Mouse (Mus musculus) myocyte (in vitro differentiated cells): ENCODE data around the gene Atp1a1.

Experiments
- CEBPB ChIP-seq: IDR thresholded peaks from 2 replicates; pipeline ENCODE4 v1.6.1; 2011; ENCODE audit warnings: mild to moderate bottlenecking, moderate library complexity; ENCODE audit not compliant: poor library complexity, insufficient read depth, severe bottlenecking
- E2F4 ChIP-seq: IDR thresholded peaks from one replicate; pipeline ENCODE4 v1.6.1; 2011; ENCODE audit warnings: mild to moderate bottlenecking, control low read depth, moderate library complexity; ENCODE audit not compliant: insufficient read depth
- MAX ChIP-seq: IDR thresholded peaks from one replicate; pipeline ENCODE4 v1.6.1; 2011; ENCODE audit warnings: low read depth, mild to moderate bottlenecking, control low read depth
- POLR2A ChIP-seq: IDR thresholded peaks from one replicate; pipeline ENCODE4 v1.6.1; 2011; ENCODE audit warnings: low read depth, mild to moderate bottlenecking, control low read depth, moderate library complexity; ENCODE audit not compliant: insufficient read length
- POLR2AphosphoS2 ChIP-seq: IDR thresholded peaks from one replicate; pipeline ENCODE4 v1.6.1; 2011; ENCODE audit warnings: low read depth, control low read depth; ENCODE audit not compliant: insufficient read length
- TCF12 ChIP-seq: IDR thresholded peaks from one replicate; pipeline ENCODE4 v1.6.1; 2011; ENCODE audit warnings: mild to moderate bottlenecking, control low read depth; ENCODE audit not compliant: poor library complexity, insufficient read depth, severe bottlenecking
- TCF3 ChIP-seq: IDR thresholded peaks from one replicate; pipeline ENCODE4 v1.6.1; 2011; ENCODE audit warnings: low read depth, control low read depth; ENCODE audit not compliant: insufficient read length
- USF1 ChIP-seq: IDR thresholded peaks from one replicate; pipeline ENCODE4 v1.6.1; 2011; ENCODE audit warnings: low read depth, mild to moderate bottlenecking, control low read depth, moderate library complexity

- TF ChIP-seq USF1: no peak
- no peak for TF ChIP-seq POLR2A
- TF ChIP-seq MAX: no peak
- no peak for TF ChIP-seq E2F4
- no peak for TF ChIP-seq TCF12
- TF ChIP-seq POLR2AphosphoS2: no peak
- TF ChIP-seq CEBPB: no peak
- no peak for TF ChIP-seq TCF3
Observed at GRCm38 (mm10) chr3:101596686-101597085, 7.8 kb downstream of the Atp1a1 start.
